Mouse (Mus musculus) cerebellum, adult 2 months (tissue): ENCODE measurements at regions not wholly inside any gene's neighbourhood (a gene's known extent, or its start where the extent isn't known, plus 50 kb on each side); places are given as distances from the start of the nearest gene placed in this dataset.

Source experiments
- CTCF ChIP-seq: fragments of 200-500 bp; IDR thresholded peaks from 2 replicates; pipeline ENCODE4 v1.5.1; 2011; ENCODE audit warnings: low read depth, mild to moderate bottlenecking, control low read depth, low read length, moderate library complexity, borderline replicate concordance; ENCODE audit not compliant: insufficient read depth
- POLR2A ChIP-seq: fragments of 200-500 bp; IDR thresholded peaks from 2 replicates; pipeline ENCODE4 v1.6.1; 2011; ENCODE audit warnings: low read length, control low read depth, borderline replicate concordance; ENCODE audit not compliant: insufficient read depth

- TF ChIP-seq CTCF = no peak
- TF ChIP-seq POLR2A = no peak
Measured at GRCm38 (mm10) chr9:117692486-117692885, 62.8 kb upstream of the Rbms3 start.
